Mouse (Mus musculus) thymus, adult 2 months (tissue): ENCODE measurements around the gene Gm47791.

ENCODE experiments used
- CTCF ChIP-seq: fragments of 200-500 bp; IDR thresholded peaks from 2 replicates; pipeline ENCODE4 v1.5.1; 2012; ENCODE audit warnings: mild to moderate bottlenecking, control low read depth, low read length, moderate library complexity, borderline replicate concordance; ENCODE audit not compliant: control insufficient read depth, poor library complexity, insufficient read depth; ENCODE audit errors: extremely low read depth
- POLR2A ChIP-seq: fragments of 200-500 bp; IDR thresholded peaks from 2 replicates; pipeline ENCODE4 v1.6.1; 2012; ENCODE audit warnings: mild to moderate bottlenecking, low read length, control low read depth, moderate library complexity; ENCODE audit not compliant: control insufficient read depth, poor library complexity, insufficient read depth; ENCODE audit errors: extremely low read depth

- TF ChIP-seq CTCF (no peak), POLR2A (no peak)
Observed at GRCm38 (mm10) chr1:82820179-82820578, 49.1 kb upstream of the Gm47791 start.
